Mouse (Mus musculus): ENCODE measurements at regions not wholly inside any gene's neighbourhood (a gene's known extent, or its start where the extent isn't known, plus 50 kb on each side); places are given as distances from the start of the nearest gene placed in this dataset.
A peak's percentile ranks its signal among the peaks of the same experiment; 100 is the strongest.

GRCm38 (mm10) chr14:33832650-33833319 is 90.6 kb upstream of the Gdf10 start:
- peak in 1 of 2 experiments; percentile 57 for DNase-seq (ENCODE audit: low spot score in 2 of 2)
- intact Hi-C loops (cut with DNase I) = no loop called here

- no peak for DNase-seq (ENCODE audit: low spot score in 2 of 2)
- intact Hi-C loops (cut with DNase I) = no loop called here
Measured at GRCm38 (mm10) chr14:33836341-33836740, 87.0 kb upstream of the Gdf10 start.

- no peak for DNase-seq (ENCODE audit: low spot score in 2 of 2)
- intact Hi-C loops (cut with DNase I) = no loop called here
Measured at GRCm38 (mm10) chr14:33841821-33842220, 81.6 kb upstream of the Gdf10 start.

- no peak for DNase-seq (ENCODE audit: low spot score in 2 of 2)
- intact Hi-C loops (cut with DNase I) = no loop called here
Measured at GRCm38 (mm10) chr14:33853499-33853898, 69.9 kb upstream of the Gdf10 start.

GRCm38 (mm10) chr14:33854181-33854580 is 69.2 kb upstream of the Gdf10 start:
- no peak for DNase-seq (ENCODE audit: low spot score in 2 of 2)
- intact Hi-C loops (cut with DNase I) = no loop called here

- no peak for DNase-seq (ENCODE audit: low spot score in 2 of 2)
- intact Hi-C loops (cut with DNase I) = no loop called here
Measured at GRCm38 (mm10) chr14:33856992-33857391, 66.4 kb upstream of the Gdf10 start.

GRCm38 (mm10) chr14:33864796-33865195 is 58.6 kb upstream of the Gdf10 start:
- intact Hi-C loops (cut with DNase I) = no loop called here
- DNase-seq (ENCODE audit: low spot score in 2 of 2) = no peak

GRCm38 (mm10) chr14:33865746-33866145 is 57.6 kb upstream of the Gdf10 start:
- intact Hi-C loops (cut with DNase I) = no loop called here

GRCm38 (mm10) chr14:33867674-33868073 is 55.7 kb upstream of the Gdf10 start:
- intact Hi-C loops (cut with DNase I) = no loop called here
- no peak for DNase-seq (ENCODE audit: low spot score in 2 of 2)

More at GRCm38 (mm10) chr14:33865746-33866145, 57.6 kb upstream of the Gdf10 start:
- DNase-seq (ENCODE audit: low spot score in 2 of 2) = no peak

All from left cerebral cortex, postnatal 14 days (tissue).